Mouse (Mus musculus): ENCODE measurements around the gene Med22.

DNA sequence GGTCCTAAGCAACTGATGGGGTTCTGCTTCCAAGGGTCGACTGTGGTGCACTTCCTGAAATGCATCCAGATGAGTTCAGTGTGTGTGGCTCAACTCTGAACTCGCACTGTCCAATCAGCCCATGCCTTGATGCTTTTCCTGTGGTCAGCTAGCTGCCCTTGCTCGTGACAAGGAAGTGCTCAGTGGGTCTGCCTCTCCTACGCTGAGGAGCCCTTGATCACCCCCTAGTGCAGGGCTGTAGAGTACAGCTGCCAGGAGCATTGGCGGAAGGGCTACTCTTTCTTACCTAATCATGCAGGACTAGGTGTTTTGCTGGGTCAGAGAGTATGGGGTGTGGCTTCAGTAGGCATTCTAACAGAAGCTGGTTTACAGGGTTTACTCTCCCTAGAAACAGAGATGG lies 31.1 kb upstream of the Med22 start:
- TF ChIP-seq USF1 (IDR thresholded peaks at IDR 0.05; ENCODE audit: low read depth) (no peak), CTCF (IDR thresholded peaks at IDR 0.05; ENCODE audit: control insufficient read depth, insufficient read depth, insufficient read length) (no peak)

Measured in C2C12 (cell line).